Mouse (Mus musculus) cerebellum, adult 8-10 months (tissue): ENCODE data around the gene Sds.

Source experiments
- DNase-seq: peaks from one replicate; pipeline ENCODE4 v3.0.0; 2022

Gene Sds

GRCm38 (mm10) chr5:120517552-120517951 is 41.2 kb downstream of the Sds start:
- DNase-seq, result no peak

- no peak for DNase-seq
Measured at GRCm38 (mm10) chr5:120522649-120523048, 46.3 kb downstream of the Sds start.

GRCm38 (mm10) chr5:120524736-120525135 is 48.4 kb downstream of the Sds start:
- DNase-seq, result no peak

GRCm38 (mm10) chr5:120525737-120526136 is 49.4 kb downstream of the Sds start:
- DNase-seq, result no peak

- no peak for DNase-seq
Measured at GRCm38 (mm10) chr5:120526311-120526710, 50.0 kb downstream of the Sds start.

- no peak for DNase-seq
Measured at GRCm38 (mm10) chr5:120527296-120527964, 51.1 kb downstream of the Sds start.

GRCm38 (mm10) chr5:120531631-120532030 is 55.3 kb downstream of the Sds start:
- no peak for DNase-seq
